Mouse (Mus musculus) adrenal gland, postnatal 14 days (tissue): ENCODE measurements around the gene Zcchc3. TPM values are rescaled to one million over a fixed set of nuclear protein-coding genes. Genes with fewer than 3 reads are reported as not detected.
A peak's percentile ranks its signal among the peaks of the same experiment; 100 is the strongest.

Source experiments
- DNase-seq: peaks from one replicate; pipeline ENCODE4 v3.0.0; 2021; ENCODE audit warnings: mixed read lengths
- total RNA-seq: library from RNA; stranded (reverse); gene quantifications from 2 replicates; pipeline ENCODE4 v1.2.3, GENCODE M21; 2021

Zcchc3 gene
- total RNA-seq, 1 experiment from 2014 or later, result 8.3 TPM

DNA sequence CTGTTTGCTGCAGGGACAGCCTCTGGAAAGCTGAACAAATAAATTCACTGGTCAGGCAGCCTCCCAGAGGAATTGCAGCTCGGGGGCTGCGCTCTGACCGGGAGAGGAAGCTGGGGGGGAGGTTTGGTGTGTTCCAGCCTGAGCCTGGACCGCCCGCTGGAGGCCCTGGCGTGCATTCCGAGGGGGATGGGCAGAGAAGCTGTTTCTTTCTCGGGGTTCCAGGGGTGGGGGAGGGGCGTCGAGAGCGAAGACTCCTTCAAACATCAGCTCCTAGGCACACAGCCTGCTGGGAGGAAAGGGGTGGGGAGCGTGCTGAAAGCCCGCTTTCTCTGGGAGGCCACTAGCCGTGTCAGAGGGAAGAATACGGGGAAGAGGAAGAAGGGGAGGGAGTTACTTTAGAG, 3.9 kb downstream of the Zcchc3 start:
- peak; percentile 83 for DNase-seq

- DNase-seq, result no peak
Observed at GRCm38 (mm10) chr2:152409781-152410180, 5.0 kb downstream of the Zcchc3 start.

DNA sequence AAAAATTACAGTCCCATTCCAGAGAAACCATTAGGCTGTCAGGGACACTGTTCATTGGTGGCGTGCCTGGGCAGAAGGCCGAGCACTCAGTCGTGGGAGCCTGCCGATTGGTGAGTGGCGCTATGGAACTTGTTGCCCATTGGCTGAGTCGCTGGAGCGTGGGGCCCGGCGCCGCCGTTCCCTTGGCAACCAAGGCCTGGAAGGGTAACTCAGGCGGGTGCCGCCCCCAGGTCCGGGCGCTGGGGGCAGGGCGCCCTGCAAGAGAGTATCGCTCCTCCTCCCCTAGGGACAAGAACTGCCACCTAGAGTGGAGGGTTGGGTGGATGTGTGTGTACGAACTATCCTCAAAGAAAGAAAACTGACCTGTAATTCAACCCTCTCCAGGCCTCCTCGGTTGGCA, 8.7 kb downstream of the Zcchc3 start:
- DNase-seq, result peak; percentile 98

DNA sequence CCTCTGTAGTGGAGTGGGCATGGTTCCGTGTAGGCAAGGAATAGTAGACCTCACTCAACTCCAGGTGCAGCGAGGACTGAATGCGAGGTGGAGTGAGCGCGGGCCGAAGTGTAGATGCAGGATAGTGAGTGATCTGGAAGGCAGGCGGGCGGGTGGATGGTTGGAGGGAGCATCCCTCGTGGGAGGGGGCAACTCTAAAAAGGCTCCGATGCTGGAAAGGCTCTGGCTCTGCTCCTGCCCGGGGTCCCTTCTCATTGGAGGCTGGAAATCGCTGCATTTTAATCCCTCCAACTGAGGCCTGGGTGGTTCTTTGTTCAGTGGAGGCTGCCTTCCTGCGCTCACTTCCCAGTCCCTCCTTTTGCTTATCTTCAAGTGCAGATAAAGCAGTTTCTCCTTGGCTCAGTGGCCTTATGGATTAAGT, 15.7 kb downstream of the Zcchc3 start:
- DNase-seq, result no peak

- peak; percentile 98 for DNase-seq
Observed at GRCm38 (mm10) chr2:152398691-152399090, 16.1 kb downstream of the Zcchc3 start.

- peak; percentile 99 for DNase-seq
Observed at GRCm38 (mm10) chr2:152397680-152398435, 17.0 kb downstream of the Zcchc3 start, which contains the start of gene Sox12. Gene Sox12, minus strand, starts transcription at chr2:152398063.

DNA sequence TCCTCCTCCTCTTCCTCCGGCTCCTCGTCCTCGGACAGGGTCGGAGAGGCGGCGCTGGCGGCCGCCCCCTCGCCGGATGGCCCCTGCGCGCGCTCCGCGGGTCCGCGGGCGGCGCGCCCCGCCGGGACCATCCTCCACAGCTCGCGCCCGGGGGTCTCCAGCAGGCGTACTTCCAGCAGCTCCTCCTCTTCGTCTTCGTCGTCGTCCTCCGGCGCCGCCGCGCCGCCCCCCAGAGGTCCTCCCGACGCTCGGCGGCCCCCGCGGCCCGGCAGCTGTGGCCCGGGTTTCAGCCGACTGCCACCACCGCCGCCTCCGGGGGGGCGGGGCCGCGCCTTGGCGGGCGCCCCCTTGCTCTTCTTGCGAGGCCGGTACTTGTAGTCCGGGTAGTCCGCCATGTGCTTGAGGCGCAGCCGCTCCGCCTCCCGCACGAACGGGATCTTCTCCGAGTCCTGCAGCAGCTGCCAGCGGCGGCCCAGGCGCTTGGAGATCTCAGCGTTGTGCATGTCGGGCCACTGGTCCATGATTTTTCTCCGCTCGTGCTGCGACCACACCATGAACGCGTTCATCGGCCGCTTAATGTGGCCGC, 17.7 kb downstream of the Zcchc3 start:
- DNase-seq, result peak; percentile 91

- DNase-seq, result peak; percentile 95
Observed at GRCm38 (mm10) chr2:152396110-152397003, 18.5 kb downstream of the Zcchc3 start.

GRCm38 (mm10) chr2:152395271-152395920, 19.4 kb downstream of the Zcchc3 start:
- DNase-seq, result no peak

DNA sequence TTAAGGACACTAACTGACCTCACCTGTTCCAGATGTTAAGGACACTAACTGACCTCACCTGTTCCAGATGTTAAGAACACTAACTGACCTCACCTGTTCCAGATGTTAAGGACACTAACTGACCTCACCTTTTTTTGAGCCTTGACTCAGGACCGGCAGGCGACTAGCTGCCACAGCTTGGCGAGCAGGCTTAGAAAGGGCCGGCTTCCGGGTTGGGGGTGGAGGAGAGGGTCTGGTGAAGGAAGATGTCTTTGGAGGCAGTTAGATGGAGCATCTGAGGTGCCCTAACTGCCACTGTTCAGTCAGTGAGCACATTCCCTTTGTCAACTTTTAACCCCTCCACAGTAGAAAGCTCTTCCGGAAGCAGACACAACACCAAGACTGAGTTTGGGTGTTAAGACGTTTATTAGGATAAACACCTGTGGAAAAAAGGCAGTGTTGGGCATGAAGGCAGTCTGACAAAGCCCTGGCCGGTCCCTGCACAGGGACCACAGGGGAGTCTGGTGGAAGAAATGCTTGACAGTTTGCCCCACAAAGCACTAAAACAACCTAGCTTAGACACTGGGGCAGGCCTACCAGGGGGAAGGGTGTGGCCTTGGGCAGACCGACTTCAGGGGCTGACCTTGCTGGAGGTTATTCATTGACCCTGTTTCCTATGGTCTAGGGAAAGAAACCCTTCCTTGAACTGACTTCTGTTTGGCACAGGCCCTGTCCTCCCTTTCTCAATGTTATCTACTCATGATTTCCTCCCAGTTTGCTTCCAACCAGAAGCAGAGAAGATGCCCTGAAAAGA, 21.4 kb downstream of the Zcchc3 start:
- DNase-seq, result no peak

GRCm38 (mm10) chr2:152392786-152393185, 22.0 kb downstream of the Zcchc3 start:
- peak; percentile 60 for DNase-seq

GRCm38 (mm10) chr2:152384191-152384590, 30.6 kb downstream of the Zcchc3 start:
- DNase-seq, result no peak

DNA sequence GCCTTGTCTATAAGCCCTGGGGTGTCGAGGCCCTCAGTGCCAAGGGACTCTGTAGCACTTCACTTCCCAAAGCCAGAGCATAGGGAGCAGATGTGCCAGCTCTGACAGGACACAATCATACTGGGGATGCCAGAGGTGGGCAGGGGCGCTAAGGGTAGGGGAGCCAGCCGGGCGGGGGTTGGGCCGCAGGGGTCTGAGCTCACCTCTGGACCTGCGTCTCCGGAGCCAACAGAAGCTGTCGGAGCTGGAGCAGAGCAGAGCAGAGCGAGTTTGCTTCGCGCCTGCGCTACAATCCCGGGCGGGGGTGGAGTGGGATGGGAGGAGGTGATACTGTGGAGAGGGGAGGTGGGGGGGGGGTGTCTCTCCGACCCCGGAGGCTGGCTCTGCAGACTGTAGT, 38.5 kb downstream of the Zcchc3 start, which contains the start of gene Nrsn2:
Nrsn2 (minus strand) TSS at position 294 of the 397 bp plus-strand sequence.
- DNase-seq, result no peak

GRCm38 (mm10) chr2:152375652-152376344, 39.0 kb downstream of the Zcchc3 start:
- no peak for DNase-seq

- no peak for DNase-seq
Observed at GRCm38 (mm10) chr2:152373547-152373946, 41.3 kb downstream of the Zcchc3 start.

- no peak for DNase-seq
Observed at GRCm38 (mm10) chr2:152372661-152373060, 42.2 kb downstream of the Zcchc3 start.

- DNase-seq, result no peak
Observed at GRCm38 (mm10) chr2:152372104-152372503, 42.7 kb downstream of the Zcchc3 start.

GRCm38 (mm10) chr2:152368532-152369140, 46.2 kb downstream of the Zcchc3 start:
- peak; percentile 78 for DNase-seq

DNA sequence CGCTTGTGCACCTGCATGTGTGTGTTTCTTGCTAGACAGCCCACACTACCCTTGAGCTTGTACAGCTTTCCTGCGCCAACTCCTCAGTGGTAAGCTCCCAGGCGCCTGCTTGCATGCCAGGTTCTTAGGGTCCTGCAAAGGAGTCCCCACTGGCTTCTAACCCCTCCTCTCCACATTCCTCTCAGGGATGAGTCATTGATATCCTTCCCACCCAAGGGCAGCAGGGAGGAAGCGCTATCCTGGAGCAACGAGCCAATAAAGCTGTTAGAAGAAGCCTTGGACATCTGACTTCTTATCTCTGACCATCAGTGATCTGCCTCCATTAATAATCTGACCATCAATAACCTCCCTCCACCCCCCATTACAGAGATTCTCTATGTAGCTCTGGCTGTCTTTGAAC, 46.9 kb downstream of the Zcchc3 start:
- DNase-seq, result peak; percentile 63
